Mouse (Mus musculus): Measurements from ENCODE around the gene Mpc1.
"Not testable (repeated sequence)": the region's sequence is repeated elsewhere in the genome, so short reads cannot be mapped to it uniquely, and the experiment has no call there.

Gene Mpc1

GRCm38 (mm10) chr17:8278356-8278755, 4.3 kb upstream of the Mpc1 start:
- DNase-seq (ENCODE audit: low read depth, low spot score), result no peak

GRCm38 (mm10) chr17:8283526-8284253, 986 bp downstream of the Mpc1 start:
- DNase-seq (ENCODE audit: low read depth, low spot score), result peak; percentile 90

- peak; percentile 28 for DNase-seq (ENCODE audit: low read depth, low spot score)
Measured at GRCm38 (mm10) chr17:8284254-8284661, 1.6 kb downstream of the Mpc1 start.

- DNase-seq (ENCODE audit: low read depth, low spot score), result no peak
Measured at GRCm38 (mm10) chr17:8285056-8285455, 2.4 kb downstream of the Mpc1 start.

GRCm38 (mm10) chr17:8286987-8287386, 4.3 kb downstream of the Mpc1 start:
- no peak for DNase-seq (ENCODE audit: low read depth, low spot score)

GRCm38 (mm10) chr17:8289993-8290679, 7.4 kb downstream of the Mpc1 start:
- no peak for DNase-seq (ENCODE audit: low read depth, low spot score)

GRCm38 (mm10) chr17:8290736-8291135, 8.0 kb downstream of the Mpc1 start:
- no peak for DNase-seq (ENCODE audit: low read depth, low spot score)

GRCm38 (mm10) chr17:8295825-8296224, 13.1 kb downstream of the Mpc1 start:
- DNase-seq (ENCODE audit: low read depth, low spot score), result no peak

GRCm38 (mm10) chr17:8296313-8296844, 13.7 kb downstream of the Mpc1 start:
- no peak for DNase-seq (ENCODE audit: low read depth, low spot score)

- no peak for DNase-seq (ENCODE audit: low read depth, low spot score)
Measured at GRCm38 (mm10) chr17:8297746-8298145, 15.0 kb downstream of the Mpc1 start.

GRCm38 (mm10) chr17:8298281-8298680, 15.6 kb downstream of the Mpc1 start:
- DNase-seq (ENCODE audit: low read depth, low spot score), result no peak

GRCm38 (mm10) chr17:8299524-8299923, 16.8 kb downstream of the Mpc1 start:
- DNase-seq (ENCODE audit: low read depth, low spot score), result no peak

- DNase-seq (ENCODE audit: low read depth, low spot score), result no peak
Measured at GRCm38 (mm10) chr17:8301515-8301914, 18.8 kb downstream of the Mpc1 start.

GRCm38 (mm10) chr17:8302772-8303438, 20.2 kb downstream of the Mpc1 start:
- DNase-seq (ENCODE audit: low read depth, low spot score), result no peak

GRCm38 (mm10) chr17:8303671-8304070, 21.0 kb downstream of the Mpc1 start:
- DNase-seq (ENCODE audit: low read depth, low spot score), result no peak

GRCm38 (mm10) chr17:8305801-8306200, 23.1 kb downstream of the Mpc1 start:
- no peak for DNase-seq (ENCODE audit: low read depth, low spot score)

- peak; percentile 97 for DNase-seq (ENCODE audit: low read depth, low spot score)
Measured at GRCm38 (mm10) chr17:8310838-8311614, 28.3 kb downstream of the Mpc1 start, which contains the start of gene Sft2d1. TSS of gene Sft2d1 (plus strand) at chr17:8311102.

GRCm38 (mm10) chr17:8311751-8312150, 29.0 kb downstream of the Mpc1 start:
- no peak for DNase-seq (ENCODE audit: low read depth, low spot score)

GRCm38 (mm10) chr17:8313976-8314375, 31.3 kb downstream of the Mpc1 start:
- no peak for DNase-seq (ENCODE audit: low read depth, low spot score)

- no peak for DNase-seq (ENCODE audit: low read depth, low spot score)
Measured at GRCm38 (mm10) chr17:8316251-8316650, 33.5 kb downstream of the Mpc1 start.

GRCm38 (mm10) chr17:8326877-8327276, 44.2 kb downstream of the Mpc1 start:
- DNase-seq (ENCODE audit: low read depth, low spot score), result not testable (repeated sequence)

Data from retina, postnatal 7 days (tissue).